Mouse (Mus musculus): Measurements from ENCODE around the gene Trappc2l. TPM values are rescaled to one million over a fixed set of nuclear protein-coding genes. Genes with fewer than 3 reads are reported as not detected.
"Not testable (repeated sequence)": the region's sequence is repeated elsewhere in the genome, so short reads cannot be mapped to it uniquely, and the experiment has no call there.

Gene Trappc2l
- polyA plus RNA-seq, 1 experiment from 2014 or later = 110 TPM

DNA sequence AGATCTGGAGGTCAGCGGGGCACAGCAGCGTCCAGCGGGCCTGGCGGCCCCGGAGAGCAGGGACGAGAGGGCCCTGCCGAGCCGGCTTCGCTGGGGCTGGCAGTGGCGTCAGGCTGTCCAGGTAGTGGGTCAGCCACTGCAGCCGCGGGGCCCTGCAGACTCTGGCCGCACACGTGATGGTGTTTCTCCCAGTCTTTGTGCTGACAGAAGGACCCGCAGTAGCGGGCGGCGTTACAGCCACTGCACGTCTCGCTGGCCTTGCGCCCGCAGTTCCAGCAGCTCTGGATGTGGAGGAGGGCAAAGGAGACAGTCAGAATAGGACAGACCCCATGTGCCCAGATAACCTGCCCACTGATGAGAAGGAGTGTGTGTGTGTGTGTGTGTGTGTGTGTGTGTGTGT lies 19.3 kb downstream of the Trappc2l start:
- H3K9me3 ChIP-seq (ENCODE audit: control insufficient read depth, low read length) = no peaks in the 10 kb centered on the region
- H3K9ac ChIP-seq (ENCODE audit: low read depth, low read length) = peak overlapping the region; percentile 31; the same call in 1 of the 2 replicates
- no peaks in the 10 kb centered on the region for H3K27me3 ChIP-seq (replicated peaks; ENCODE audit: control insufficient read depth, insufficient read depth, low read length)
- WGBS = 54% methylated on average over 20 of the region's 22 CpGs
- ATAC-seq = 0 out of 2 replicates have a peak, but pooled peaks have one; percentile 24
- H3K36me3 ChIP-seq (ENCODE audit: control insufficient read depth, insufficient read depth, low read length) = peaks cover 22% of the 10 kb centered on the region
- no peak overlapping the region for H3K4me2 ChIP-seq (ENCODE audit: low read length)
- H3K4me1 ChIP-seq (ENCODE audit: control insufficient read depth, insufficient read depth, low read depth, low read length) = peaks cover 2% of the 10 kb centered on the region; the same call in 1 of the 2 replicates
- peak overlapping the region; percentile 29; the same call in 1 of the 2 replicates for H3K27ac ChIP-seq (ENCODE audit: low read depth, low read length)
- H3K4me3 ChIP-seq (ENCODE audit: low read length) = no peak overlapping the region

DNA sequence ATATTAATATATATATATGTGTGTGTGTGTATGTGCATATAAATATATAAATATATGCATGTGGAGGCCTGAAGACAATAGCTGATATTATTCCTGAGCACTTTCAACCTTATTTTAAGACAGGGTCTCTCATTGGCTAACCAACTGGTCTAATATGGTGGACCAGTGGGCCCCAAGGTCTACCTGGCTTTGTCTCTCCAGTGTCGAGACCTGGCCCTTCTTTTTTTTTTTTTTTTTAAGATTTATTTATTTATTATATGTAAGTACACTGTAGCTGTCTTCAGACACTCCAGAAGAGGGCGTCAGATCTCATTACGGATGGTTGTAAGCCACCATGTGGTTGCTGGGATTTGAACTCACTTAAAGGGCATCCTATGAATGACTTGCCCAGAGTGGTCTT lies 20.7 kb downstream of the Trappc2l start:
- peaks cover 23% of the 10 kb centered on the region for H3K36me3 ChIP-seq (ENCODE audit: control insufficient read depth, insufficient read depth, low read length)
- WGBS = 75% methylated on average over 3 of the region's 3 CpGs
- H3K4me3 ChIP-seq (ENCODE audit: low read length); H3K9ac ChIP-seq (ENCODE audit: low read depth, low read length); H3K27ac ChIP-seq (ENCODE audit: low read depth, low read length); H3K27me3 ChIP-seq (replicated peaks; ENCODE audit: control insufficient read depth, insufficient read depth, low read length); H3K4me1 ChIP-seq (ENCODE audit: control insufficient read depth, insufficient read depth, low read depth, low read length); H3K4me2 ChIP-seq (ENCODE audit: low read length); H3K9me3 ChIP-seq (ENCODE audit: control insufficient read depth, low read length); ATAC-seq: not testable (repeated sequence)

DNA sequence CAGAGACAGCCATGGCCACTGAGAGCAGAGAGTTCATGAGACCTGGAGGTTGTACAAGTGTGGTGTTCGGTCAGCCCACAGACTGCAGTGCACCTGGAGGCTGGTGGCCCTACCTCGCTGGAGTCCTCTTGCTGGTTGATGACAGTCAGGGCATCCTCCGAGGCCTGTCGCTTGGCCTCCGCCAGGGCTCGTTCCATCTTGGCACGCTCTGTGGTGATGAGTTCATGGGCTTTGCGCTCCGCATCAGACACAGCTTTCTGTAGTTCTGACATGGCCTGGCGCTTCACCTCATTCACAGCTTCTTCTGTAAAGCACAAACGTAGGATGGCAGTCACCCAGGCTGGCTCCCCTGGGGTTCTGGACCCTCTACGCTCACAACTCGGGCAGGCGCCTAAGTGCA lies 21.8 kb downstream of the Trappc2l start:
- Histone ChIP-seq H3K9me3 (ENCODE audit: control insufficient read depth, low read length) (no peaks in the 10 kb centered on the region), H3K36me3 (ENCODE audit: control insufficient read depth, insufficient read depth, low read length) (peaks cover 28% of the 10 kb centered on the region), H3K4me2 (ENCODE audit: low read length) (no peak overlapping the region), H3K4me1 (ENCODE audit: control insufficient read depth, insufficient read depth, low read depth, low read length) (peaks cover 2% of the 10 kb centered on the region; the same call in 1 of the 2 replicates), H3K27me3 (replicated peaks; ENCODE audit: control insufficient read depth, insufficient read depth, low read length) (no peaks in the 10 kb centered on the region), H3K9ac (ENCODE audit: low read depth, low read length) (no peak overlapping the region), H3K27ac (ENCODE audit: low read depth, low read length) (no peak overlapping the region), H3K4me3 (ENCODE audit: low read length) (no peak overlapping the region)
- WGBS = 87% methylated on average over 14 of the region's 14 CpGs
- ATAC-seq = no peak

DNA sequence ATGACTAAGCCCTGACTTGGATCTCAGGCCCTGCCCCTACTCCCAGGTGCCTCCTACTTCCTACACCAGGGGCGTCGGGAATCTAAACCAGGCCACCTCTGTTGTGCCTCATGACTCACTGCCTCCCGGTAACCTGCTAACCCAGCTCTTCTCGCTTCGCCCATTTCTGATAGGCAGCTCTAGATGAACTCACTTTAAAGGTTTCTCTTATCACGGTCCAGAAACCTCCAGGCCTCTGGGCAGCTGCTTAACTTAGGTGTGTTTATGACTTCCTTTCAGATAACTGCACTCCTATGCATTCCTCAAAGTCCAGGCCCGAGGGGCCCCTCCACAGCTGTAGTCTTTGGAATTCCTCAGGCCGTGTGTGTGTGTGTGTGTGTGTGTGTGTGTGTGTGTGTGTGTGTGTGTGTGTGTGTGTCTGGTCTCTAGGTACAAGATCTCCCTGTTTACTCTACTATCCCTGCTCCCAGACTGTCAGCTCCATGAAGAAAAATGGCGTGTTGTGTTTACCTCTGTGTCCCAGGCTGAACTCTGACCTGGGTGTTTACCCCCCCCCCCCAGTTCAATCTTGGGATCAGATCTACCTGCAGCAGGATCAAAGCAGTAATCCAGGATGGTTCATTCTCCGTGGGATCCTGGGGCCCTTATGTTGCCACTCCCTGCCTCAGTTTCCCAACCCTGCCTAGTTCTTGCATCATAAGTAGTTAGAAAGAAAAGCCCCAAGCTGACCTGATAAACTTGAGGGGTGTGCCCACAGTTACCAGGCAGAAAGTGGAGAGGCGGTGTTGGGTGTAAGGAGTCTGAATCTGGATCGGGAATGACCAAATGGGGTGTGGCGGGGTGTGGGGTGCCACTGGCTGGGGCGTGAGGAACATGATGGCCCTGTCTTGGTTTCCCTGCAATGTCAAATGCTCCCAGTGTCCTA lies 24.7 kb downstream of the Trappc2l start:
- 81% methylated on average over 13 of the region's 14 CpGs for WGBS
- no peak overlapping the region for H3K4me2 ChIP-seq (ENCODE audit: low read length)
- no peaks in the 10 kb centered on the region for H3K9me3 ChIP-seq (ENCODE audit: control insufficient read depth, low read length)
- H3K36me3 ChIP-seq (ENCODE audit: control insufficient read depth, insufficient read depth, low read length) = peaks cover 31% of the 10 kb centered on the region
- no peaks in the 10 kb centered on the region for H3K27me3 ChIP-seq (replicated peaks; ENCODE audit: control insufficient read depth, insufficient read depth, low read length)
- H3K9ac ChIP-seq (ENCODE audit: low read depth, low read length) = no peak overlapping the region
- ATAC-seq = no peak
- H3K4me1 ChIP-seq (ENCODE audit: control insufficient read depth, insufficient read depth, low read depth, low read length) = peaks cover 13% of the 10 kb centered on the region
- H3K4me3 ChIP-seq (ENCODE audit: low read length) = no peak overlapping the region
- no peak overlapping the region for H3K27ac ChIP-seq (ENCODE audit: low read depth, low read length)

DNA sequence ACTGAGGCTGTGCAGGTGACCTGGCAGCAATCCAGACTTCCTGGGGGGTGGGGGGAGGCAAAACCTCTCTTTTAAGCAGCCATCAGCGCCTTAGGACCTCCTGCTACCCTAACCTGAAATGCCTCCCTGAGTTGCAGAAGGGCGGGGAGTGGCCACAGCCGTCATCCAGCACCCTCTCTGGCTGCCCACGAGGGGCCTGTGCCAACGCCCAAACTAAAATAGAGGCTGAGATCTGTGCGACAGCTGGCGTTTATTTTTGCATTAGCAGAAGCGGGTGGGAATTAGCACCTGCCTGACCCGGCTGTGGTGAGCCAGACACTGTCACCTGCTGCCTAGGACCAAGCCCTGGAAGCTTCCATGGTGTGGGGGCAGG lies 25.3 kb downstream of the Trappc2l start:
- Histone ChIP-seq H3K4me2 (ENCODE audit: low read length) (no peak overlapping the region), H3K4me1 (ENCODE audit: control insufficient read depth, insufficient read depth, low read depth, low read length) (peaks cover 13% of the 10 kb centered on the region), H3K27me3 (replicated peaks; ENCODE audit: control insufficient read depth, insufficient read depth, low read length) (no peaks in the 10 kb centered on the region), H3K27ac (ENCODE audit: low read depth, low read length) (no peak overlapping the region), H3K4me3 (ENCODE audit: low read length) (no peak overlapping the region), H3K9me3 (ENCODE audit: control insufficient read depth, low read length) (no peaks in the 10 kb centered on the region), H3K9ac (ENCODE audit: low read depth, low read length) (no peak overlapping the region), H3K36me3 (ENCODE audit: control insufficient read depth, insufficient read depth, low read length) (peaks cover 32% of the 10 kb centered on the region)
- no peak for ATAC-seq
- WGBS = 71% methylated on average over 9 of the region's 9 CpGs

DNA sequence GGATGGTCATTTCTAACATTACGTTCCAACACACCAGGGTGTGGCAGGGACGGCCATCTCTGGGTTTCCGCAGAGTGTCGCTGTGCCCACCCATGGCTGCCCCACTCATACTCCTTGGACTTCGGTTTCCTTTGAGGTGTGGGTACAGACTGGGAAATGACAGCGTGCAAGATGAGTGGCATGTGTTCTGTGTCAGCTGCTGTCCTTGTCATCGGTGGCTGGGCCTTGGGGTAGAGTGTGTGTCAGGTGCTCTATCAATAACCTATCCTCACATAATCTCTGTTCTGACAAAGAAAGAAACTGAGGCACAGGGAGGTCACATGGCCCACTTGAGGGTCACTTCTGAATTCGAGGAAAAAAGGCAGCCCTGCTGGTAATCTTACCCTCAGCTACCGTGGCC lies 25.8 kb downstream of the Trappc2l start:
- no peak overlapping the region for H3K27ac ChIP-seq (ENCODE audit: low read depth, low read length)
- H3K9me3 ChIP-seq (ENCODE audit: control insufficient read depth, low read length) = no peaks in the 10 kb centered on the region
- H3K4me3 ChIP-seq (ENCODE audit: low read length) = no peak overlapping the region
- peaks cover 13% of the 10 kb centered on the region for H3K4me1 ChIP-seq (ENCODE audit: control insufficient read depth, insufficient read depth, low read depth, low read length)
- peaks cover 34% of the 10 kb centered on the region for H3K36me3 ChIP-seq (ENCODE audit: control insufficient read depth, insufficient read depth, low read length)
- H3K4me2 ChIP-seq (ENCODE audit: low read length) = no peak overlapping the region
- H3K27me3 ChIP-seq (replicated peaks; ENCODE audit: control insufficient read depth, insufficient read depth, low read length) = no peaks in the 10 kb centered on the region
- no peak overlapping the region for H3K9ac ChIP-seq (ENCODE audit: low read depth, low read length)
- WGBS = 90% methylated on average over 9 of the region's 9 CpGs
- no peak for ATAC-seq

DNA sequence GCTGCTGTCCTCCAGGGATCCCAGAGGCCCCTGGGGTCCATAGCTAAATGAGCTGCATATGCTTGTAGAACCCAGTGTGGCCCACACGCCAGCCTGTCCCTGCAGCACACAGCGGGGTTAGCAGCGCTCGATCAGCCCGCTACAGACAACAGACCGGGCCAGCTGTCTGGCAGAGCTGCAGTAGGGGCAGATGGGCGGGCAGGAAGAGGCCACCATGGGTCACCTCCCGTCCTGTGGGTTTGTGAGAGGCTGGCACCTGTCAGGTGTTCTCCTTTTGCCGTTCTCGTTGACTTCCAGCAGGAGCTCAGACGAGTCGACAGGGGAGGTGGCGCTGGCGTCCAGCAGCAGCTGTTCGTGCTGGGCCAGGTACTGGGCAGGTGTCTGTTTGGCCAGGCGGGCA lies 27.2 kb downstream of the Trappc2l start:
- H3K4me2 ChIP-seq (ENCODE audit: low read length) = no peak overlapping the region
- ATAC-seq = no peak
- 61% methylated on average over 16 of the region's 16 CpGs for WGBS
- peaks cover 29% of the 10 kb centered on the region for H3K36me3 ChIP-seq (ENCODE audit: control insufficient read depth, insufficient read depth, low read length)
- H3K9ac ChIP-seq (ENCODE audit: low read depth, low read length) = no peak overlapping the region
- H3K4me3 ChIP-seq (ENCODE audit: low read length) = no peak overlapping the region
- no peaks in the 10 kb centered on the region for H3K27me3 ChIP-seq (replicated peaks; ENCODE audit: control insufficient read depth, insufficient read depth, low read length)
- no peak overlapping the region for H3K27ac ChIP-seq (ENCODE audit: low read depth, low read length)
- peaks cover 13% of the 10 kb centered on the region for H3K4me1 ChIP-seq (ENCODE audit: control insufficient read depth, insufficient read depth, low read depth, low read length)
- H3K9me3 ChIP-seq (ENCODE audit: control insufficient read depth, low read length) = no peaks in the 10 kb centered on the region

DNA sequence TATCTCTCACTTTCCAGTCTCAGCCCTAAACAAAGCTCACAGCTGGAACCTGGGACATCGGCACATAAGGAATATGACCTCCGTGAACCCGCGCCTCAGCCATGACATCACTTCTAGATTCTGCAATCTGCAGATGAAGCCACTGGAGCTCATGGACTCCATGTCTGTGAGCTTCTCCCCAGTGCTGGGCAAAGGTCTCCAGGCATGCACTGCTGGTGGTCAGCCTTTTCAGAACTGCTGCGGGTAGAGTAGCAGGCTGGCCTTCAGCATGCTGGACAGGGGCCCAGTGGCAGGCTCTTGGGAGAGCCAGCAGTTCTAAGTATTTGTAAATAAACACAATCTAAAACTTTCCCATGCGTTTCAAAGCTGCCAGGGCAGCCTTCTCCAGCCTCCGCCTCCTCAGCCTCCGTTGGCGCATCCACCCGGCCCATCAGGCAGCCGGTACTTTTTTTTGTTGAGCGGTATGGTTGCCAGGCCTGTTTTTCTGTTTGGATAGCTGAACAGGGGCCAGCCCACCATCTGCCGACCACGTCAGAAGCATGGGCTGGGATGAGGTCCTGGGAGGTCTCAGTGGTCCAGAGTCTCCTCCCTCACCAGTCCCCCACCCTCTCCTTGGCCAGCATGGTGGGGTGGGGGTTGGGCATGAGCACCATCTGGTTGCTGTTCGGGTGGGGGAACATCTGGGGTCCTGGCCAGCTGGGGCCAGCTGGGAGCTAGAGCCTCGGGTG lies 28.2 kb downstream of the Trappc2l start:
- no peak overlapping the region for H3K4me2 ChIP-seq (ENCODE audit: low read length)
- no peaks in the 10 kb centered on the region for H3K27me3 ChIP-seq (replicated peaks; ENCODE audit: control insufficient read depth, insufficient read depth, low read length)
- H3K27ac ChIP-seq (ENCODE audit: low read depth, low read length) = peak overlapping the region; percentile 51; the same call in 1 of the 2 replicates
- ATAC-seq = peak; percentile 63
- H3K9ac ChIP-seq (ENCODE audit: low read depth, low read length) = no peak overlapping the region; the same call in 1 of the 2 replicates
- H3K4me3 ChIP-seq (ENCODE audit: low read length) = no peak overlapping the region
- no peaks in the 10 kb centered on the region for H3K9me3 ChIP-seq (ENCODE audit: control insufficient read depth, low read length)
- H3K36me3 ChIP-seq (ENCODE audit: control insufficient read depth, insufficient read depth, low read length) = peaks cover 19% of the 10 kb centered on the region
- H3K4me1 ChIP-seq (ENCODE audit: control insufficient read depth, insufficient read depth, low read depth, low read length) = peaks cover 13% of the 10 kb centered on the region
- 28% methylated on average over 16 of the region's 16 CpGs for WGBS

DNA sequence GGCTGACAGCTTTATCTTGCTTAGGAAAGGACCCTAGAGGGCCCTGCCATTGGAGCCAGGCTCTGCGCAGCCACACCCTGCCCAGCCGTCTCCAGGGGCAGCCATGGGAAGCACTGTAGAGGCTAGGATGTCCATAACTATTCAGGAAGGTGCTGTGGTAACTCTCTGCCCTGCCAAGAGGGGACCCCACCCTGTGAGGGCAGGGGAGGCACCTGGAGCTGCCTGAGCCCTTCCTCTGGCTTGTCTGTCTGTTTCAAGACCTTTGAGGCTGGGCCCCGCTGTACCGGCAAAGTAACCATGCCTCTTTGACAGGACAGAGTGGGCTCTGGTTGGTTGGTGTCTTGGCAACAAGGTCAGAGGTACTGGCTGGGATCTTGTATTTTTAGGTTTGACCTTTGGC lies 29.4 kb downstream of the Trappc2l start:
- Histone ChIP-seq H3K27me3 (replicated peaks; ENCODE audit: control insufficient read depth, insufficient read depth, low read length) (no peaks in the 10 kb centered on the region), H3K9me3 (ENCODE audit: control insufficient read depth, low read length) (no peaks in the 10 kb centered on the region), H3K4me2 (ENCODE audit: low read length) (no peak overlapping the region), H3K4me3 (ENCODE audit: low read length) (no peak overlapping the region), H3K36me3 (ENCODE audit: control insufficient read depth, insufficient read depth, low read length) (peaks cover 16% of the 10 kb centered on the region), H3K4me1 (ENCODE audit: control insufficient read depth, insufficient read depth, low read depth, low read length) (peaks cover 13% of the 10 kb centered on the region), H3K9ac (ENCODE audit: low read depth, low read length) (no peak overlapping the region), H3K27ac (ENCODE audit: low read depth, low read length) (no peak overlapping the region)
- no peak for ATAC-seq
- WGBS = 80% methylated on average over 4 of the region's 4 CpGs
